Mouse (Mus musculus) kidney, postnatal 4 days (tissue): ENCODE measurements around the gene Ttbk2.
A peak's percentile ranks its signal among the peaks of the same experiment; 100 is the strongest.

Source experiments
- DNase-seq, 2 experiments: peaks; one replicate each; pipeline ENCODE4 v3.0.0; 2021; ENCODE audit warnings: mixed read lengths in 2 of 2

Gene Ttbk2

GRCm38 (mm10) chr2:120850424-120851082, at the start of gene Ttbk2:
Gene Ttbk2 (minus strand): TSS chr2:120850604.
- peak; percentile 98 for DNase-seq

- no peak for DNase-seq
These were observed 46.0 kb upstream of the Ttbk2 start for GRCm38 (mm10) chr2:120896361-120896760.

GRCm38 (mm10) chr2:120887601-120888000, 37.2 kb upstream of the Ttbk2 start:
- no peak for DNase-seq

DNA sequence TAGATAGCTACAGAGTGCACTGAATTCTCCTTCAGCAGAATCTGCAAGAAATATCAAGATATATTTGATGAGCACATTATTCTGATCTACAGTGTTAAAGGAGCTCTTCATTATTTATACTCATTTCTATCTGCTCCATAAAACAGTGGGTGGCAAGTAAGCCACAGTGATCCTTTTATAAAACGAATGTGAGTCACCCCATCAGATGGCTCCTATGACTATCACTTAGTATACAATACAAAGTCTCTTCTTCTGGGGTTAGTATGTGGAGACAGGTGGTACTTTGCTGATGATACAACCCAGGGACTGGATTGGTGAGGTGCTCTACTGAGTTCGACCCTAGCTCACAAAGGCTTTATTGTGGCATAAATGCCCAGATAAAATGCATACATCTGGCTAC, 22.8 kb upstream of the Ttbk2 start:
- no peak for DNase-seq

DNA sequence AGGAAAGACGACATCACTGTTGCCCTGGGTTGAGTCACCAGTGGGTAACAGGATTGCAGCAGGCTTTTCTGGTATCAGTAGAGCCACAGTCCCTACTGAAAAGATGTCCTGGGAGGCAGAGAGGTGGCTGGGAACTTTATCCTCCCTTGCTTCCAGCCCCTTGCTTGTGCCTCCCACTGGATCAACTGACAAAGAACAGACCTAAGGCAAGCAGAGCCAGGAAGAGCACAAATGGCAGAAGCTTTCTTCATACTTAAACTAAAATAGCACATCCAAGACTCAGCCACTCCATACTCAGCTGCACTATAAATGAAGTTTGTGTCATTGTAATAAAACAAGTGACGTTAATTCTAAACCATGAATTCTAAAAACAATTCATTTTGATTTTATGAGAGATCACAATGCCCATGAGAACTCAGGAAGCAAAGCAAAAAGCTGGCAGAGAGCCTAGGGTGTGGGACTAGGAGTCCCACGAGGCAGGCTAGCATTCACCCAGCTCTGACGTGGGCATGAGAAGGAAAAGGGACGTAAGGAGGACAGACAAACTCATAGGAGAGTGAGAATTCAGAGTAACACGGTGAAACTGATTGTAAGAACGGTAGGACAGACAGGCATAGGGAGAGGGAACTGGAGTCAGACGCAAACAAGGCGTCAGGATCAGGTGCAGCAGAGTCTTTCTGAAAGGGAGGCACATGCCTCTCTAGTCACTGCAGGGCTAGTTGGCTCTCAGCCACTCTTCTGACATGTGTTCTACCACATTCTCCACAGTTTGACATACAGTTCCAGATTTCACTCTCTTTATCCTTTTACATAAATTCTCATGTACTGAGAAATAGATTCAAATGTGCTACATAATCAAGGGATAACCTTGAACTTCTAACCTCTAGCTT, 21.3 kb upstream of the Ttbk2 start:
- peak in 1 of 2 experiments; percentile 36 for DNase-seq

- DNase-seq, result no peak
These were observed 16.9 kb upstream of the Ttbk2 start for GRCm38 (mm10) chr2:120867336-120867735.

DNA sequence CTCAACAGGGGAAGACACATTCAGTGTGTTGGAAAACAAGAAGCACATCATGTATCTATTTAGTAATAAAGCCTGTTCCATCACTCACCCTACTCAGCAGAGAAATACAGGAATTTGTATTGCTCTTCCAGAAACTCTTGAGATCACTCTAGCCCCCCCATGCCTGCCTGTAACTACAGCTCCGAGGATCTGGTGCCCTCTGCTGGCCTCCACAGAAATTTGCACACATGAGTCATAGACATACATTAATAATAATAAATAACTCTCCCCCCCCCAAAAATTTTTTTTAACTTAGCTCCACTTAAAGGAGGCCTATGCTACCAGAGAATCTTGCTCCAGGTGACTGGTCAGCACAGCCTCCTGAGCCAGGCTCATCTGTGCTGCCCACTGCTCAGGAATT, 16.2 kb upstream of the Ttbk2 start:
- peak; percentile 65 to 66 for DNase-seq

GRCm38 (mm10) chr2:120863389-120863788, 13.0 kb upstream of the Ttbk2 start:
- DNase-seq, result no peak

DNA sequence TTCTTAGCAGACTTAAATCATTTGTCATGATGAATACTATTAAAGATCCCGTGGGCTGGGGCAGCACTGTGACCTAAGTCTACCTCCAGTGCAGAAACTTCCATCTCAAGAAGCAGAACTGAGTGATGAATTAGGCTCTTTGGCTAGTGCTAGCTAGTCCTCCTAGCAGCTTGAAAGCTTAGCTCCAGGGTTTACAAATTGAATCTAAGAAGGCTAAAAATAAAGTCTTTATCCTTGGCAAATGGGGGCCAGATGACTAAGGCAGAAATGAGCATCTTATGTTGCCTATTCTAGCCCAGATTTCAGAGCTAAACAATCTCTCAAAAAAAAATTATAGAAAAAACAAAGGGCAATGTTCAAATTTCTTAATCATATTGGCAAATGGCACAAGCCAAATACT, 10.3 kb upstream of the Ttbk2 start:
- DNase-seq, result no peak

DNA sequence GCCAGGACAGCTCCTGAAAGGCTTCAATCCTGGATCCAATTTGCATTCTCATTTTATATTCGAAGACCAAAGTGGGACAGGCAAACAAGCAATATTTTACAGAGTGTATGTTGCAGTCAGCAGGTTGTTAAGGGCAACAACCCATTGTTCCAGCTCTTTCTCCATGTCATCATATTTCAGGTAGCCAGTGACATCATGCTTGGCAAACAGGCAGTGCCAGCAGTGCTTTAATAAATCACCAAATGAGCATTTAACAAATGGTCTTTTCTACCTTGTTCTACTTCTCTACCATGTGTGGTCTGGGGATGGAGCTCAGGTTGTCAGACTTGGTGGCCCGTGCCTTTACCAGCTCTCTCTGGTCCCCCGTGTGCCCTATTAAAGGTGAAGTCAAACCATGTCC, 7.7 kb upstream of the Ttbk2 start:
- DNase-seq, result no peak

GRCm38 (mm10) chr2:120853151-120853550, 2.7 kb upstream of the Ttbk2 start:
- peak in 1 of 2 experiments; percentile 8 for DNase-seq

DNA sequence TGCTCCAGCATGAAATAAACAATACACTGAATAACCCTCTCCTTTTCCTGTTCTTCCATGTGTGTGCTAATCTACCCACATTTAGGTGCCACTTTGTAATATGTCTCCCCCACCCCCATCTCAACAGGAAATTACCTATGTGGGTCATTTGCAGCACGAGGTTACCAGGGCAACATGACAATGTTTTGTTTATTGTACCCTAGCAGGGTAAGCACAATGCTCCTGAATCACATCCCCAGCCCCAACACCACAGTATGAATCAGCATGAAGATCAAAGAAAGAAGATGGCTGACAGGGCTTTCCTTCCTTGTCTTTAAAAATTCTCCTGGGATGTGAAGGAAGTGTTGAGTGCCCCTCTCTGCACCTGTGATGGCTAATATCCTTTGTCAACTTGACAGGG, 2.2 kb upstream of the Ttbk2 start:
- DNase-seq, result no peak

- DNase-seq, result peak; percentile 66 to 76
These were observed 668 bp downstream of the Ttbk2 start, which contains the start of gene Cdan1 for GRCm38 (mm10) chr2:120849449-120850423. Gene Cdan1 (minus strand): TSS chr2:120850128.

- no peak for DNase-seq
These were observed 5.1 kb downstream of the Ttbk2 start for GRCm38 (mm10) chr2:120845280-120845679.

DNA sequence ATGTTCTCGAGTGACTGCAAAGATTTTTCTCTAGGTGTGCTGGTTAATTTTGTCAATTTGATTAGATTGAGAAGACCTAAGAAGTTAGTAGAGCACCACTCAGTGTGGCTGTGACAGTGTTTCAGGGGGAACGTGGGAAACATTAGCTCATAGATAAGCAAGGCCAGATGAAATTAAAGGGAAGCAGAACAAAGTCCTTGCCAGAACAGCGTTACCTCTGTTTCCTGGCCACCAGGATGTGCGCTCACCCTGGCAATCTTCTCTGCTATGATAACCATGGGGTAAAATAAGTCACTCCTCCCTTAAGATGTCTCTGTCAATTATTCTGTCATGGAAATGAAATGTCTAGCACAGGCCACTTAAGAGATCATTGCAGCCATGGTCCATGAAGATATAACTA, 6.4 kb downstream of the Ttbk2 start:
- DNase-seq, result no peak

DNA sequence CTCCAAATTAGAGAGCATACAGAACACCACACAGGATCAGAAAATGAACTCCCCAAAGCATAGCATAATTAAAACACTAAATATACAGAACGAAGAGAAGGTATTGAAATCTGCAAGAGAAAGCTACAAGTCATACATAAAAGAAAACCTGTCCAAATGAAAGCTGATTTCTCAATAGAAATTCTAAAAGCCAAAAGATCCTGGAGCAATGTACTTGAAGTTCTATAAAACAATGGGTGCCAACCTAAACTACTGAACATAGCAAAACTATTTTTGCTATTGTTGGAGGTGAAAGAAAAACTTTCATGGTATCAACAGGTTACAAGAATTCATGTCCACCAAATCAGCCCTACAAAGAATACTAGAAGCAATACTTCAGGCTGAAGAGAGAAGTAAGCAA, 9.2 kb downstream of the Ttbk2 start:
- DNase-seq, result no peak

DNA sequence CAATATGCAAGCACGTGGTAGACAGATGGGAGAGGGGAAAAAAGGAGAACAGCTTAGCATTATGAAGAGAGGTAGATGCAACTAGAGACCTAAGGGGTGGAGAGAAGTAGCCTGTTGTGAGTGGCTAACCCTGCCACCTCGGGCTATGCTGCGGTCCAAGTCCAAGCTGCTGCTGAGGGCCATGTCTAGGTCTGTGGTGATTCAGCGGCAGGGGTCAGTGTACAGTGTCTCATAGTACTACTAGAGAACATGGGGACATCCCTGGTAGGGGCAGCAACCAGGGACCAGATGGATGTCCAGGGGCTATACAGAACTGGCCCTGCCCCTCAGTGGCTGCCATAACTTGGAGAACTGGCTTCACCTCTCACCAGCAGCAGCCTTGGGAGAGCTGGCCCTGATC, 15.2 kb downstream of the Ttbk2 start:
- no peak for DNase-seq

GRCm38 (mm10) chr2:120826936-120827638, 23.3 kb downstream of the Ttbk2 start:
- DNase-seq, result no peak

DNA sequence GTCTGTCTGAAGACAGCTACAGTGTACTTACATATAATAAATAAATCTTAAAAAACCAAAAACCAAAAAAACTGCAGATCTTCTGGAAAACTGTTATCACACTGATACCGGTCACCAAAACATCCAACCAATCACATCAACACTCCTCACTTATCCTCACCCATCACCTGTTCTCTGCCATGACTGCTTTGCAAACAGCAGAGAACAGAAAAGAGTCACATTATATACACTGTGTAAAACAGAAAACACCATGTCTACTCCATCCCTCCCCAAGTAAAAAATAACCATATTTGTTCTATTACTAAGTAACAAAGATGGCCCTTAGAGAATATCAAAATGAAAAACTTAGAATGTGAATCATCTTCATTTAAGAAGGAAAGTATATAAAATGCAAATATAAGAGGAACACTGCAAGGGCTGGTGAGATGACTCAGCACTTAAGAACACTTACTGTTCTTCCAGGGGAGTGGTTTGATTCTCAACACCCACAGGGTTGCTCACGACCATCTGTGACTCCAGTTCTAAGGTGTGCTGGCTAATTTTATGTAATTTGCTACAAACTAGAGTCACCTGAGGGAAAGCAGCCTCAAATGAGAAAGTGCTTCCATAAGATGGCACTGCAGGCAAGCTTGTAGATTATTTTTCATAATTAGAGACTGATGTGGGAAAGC, 80.0 kb downstream of the Ttbk2 start:
- no peak for DNase-seq

DNA sequence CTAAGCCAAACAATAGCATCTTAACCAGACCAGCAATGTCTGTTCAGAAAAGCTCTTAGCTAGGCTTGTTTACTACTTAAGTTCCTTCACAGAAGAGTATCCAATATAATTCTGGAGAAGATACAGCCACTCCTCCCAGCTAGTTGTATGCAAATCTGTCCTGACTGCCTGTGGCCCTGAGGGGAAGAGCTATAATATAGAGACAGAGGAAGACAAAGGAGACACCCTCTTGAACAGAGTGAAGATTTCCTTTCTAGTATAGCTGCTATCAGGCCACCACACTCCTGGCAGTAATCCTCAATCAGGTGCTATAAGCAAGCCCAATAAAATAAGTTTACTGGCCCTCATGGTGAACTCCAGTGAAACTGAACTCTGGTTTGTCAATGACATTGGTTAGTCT, 88.5 kb downstream of the Ttbk2 start:
- no peak for DNase-seq

DNA sequence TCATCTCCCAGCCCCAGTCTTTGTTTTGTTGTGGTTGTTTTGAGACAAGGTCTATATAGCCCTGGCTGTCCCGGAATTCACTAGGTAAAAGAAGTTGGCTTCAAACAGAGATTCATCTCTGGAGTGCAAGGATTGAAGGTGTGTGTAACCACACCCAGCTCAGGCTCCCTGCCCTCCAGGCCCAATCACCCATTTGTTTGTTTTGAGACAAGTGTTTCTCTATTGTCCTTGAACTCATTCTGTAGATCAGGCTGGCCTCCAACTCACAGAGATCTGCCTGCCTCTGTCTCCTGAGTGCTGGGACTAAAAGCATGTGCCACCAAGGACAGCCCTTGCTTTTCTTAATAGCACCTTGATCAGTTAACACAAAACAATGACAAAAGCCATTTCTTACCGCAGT, 102.4 kb downstream of the Ttbk2 start:
- DNase-seq, result no peak

DNA sequence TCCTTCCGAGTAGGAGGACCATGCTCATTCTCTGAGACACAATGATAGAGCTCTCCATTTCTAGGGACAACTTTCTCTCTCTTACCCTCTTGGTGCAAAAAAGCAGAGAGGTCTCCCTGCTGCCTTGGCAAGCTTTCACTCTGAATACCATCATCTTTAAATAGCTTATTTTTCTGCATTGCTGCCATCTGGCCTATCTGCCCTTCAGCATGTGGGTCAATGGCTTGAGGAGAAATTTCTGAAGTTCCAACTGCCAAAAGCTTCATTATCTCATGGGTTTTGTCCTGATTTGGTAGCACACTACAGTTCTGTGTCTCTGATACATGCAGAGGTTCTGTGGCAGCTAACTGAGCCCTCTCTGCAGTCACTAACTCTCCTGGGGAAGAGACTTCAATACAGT, 104.9 kb downstream of the Ttbk2 start:
- DNase-seq, result no peak
